Mouse (Mus musculus): ENCODE measurements around the gene Cd300ld3. TPM values are rescaled to one million over a fixed set of nuclear protein-coding genes. Genes with fewer than 3 reads are reported as not detected.
A peak's percentile ranks its signal among the peaks of the same experiment; 100 is the strongest.

The Cd300ld3 gene
- not detected in 2 replicates for polyA plus RNA-seq (2014; fragmentation: Nextera tagmentation; extraction: Ambion mirVana)

- Histone ChIP-seq H3K9me3 (ENCODE audit: control insufficient read depth, low read length) (no peaks in the 10 kb centered on the region), H3K27ac (ENCODE audit: low read depth, low read length) (no peak within 1 kb of the TSS), H3K4me2 (replicated peaks; ENCODE audit: low read depth, low read length) (no peak within 1 kb of the TSS), H3K9ac (ENCODE audit: low read depth, low read length) (no peak within 1 kb of the TSS), H3K27me3 (ENCODE audit: control insufficient read depth, insufficient read depth, low read length) (no peaks in the 10 kb centered on the region), H3K36me3 (ENCODE audit: control insufficient read depth, insufficient read depth, low read length) (no peaks in the 10 kb centered on the region), H3K4me1 (ENCODE audit: control insufficient read depth, insufficient read depth, low read length) (no peaks in the 10 kb centered on the region), H3K4me3 (ENCODE audit: low read length) (no peak within 1 kb of the TSS)
- 78% methylated on average over 2 of the region's 2 CpGs for WGBS
- ATAC-seq (ENCODE audit: low FRiP score, low TSS enrichment): no peak
Measured at GRCm38 (mm10) chr11:115048259-115048658, at the start of gene Cd300ld3. TSS of gene Cd300ld3 (minus strand) at chr11:115048409.

- H3K4me1 ChIP-seq (ENCODE audit: control insufficient read depth, insufficient read depth, low read length): no peaks in the 10 kb centered on the region
- peak overlapping the region; percentile 11; the same call in 1 of the 2 replicates for H3K4me2 ChIP-seq (replicated peaks; ENCODE audit: low read depth, low read length)
- peaks cover 22% of the 10 kb centered on the region for H3K27me3 ChIP-seq (ENCODE audit: control insufficient read depth, insufficient read depth, low read length)
- H3K9ac ChIP-seq (ENCODE audit: low read depth, low read length): no peak overlapping the region
- no peak for ATAC-seq (ENCODE audit: low FRiP score, low TSS enrichment)
- 29% methylated on average over 4 of the region's 4 CpGs for WGBS
- no peak overlapping the region for H3K4me3 ChIP-seq (ENCODE audit: low read length)
- H3K9me3 ChIP-seq (ENCODE audit: control insufficient read depth, low read length): peaks cover 6% of the 10 kb centered on the region; the same call in 1 of the 2 replicates
- no peaks in the 10 kb centered on the region for H3K36me3 ChIP-seq (ENCODE audit: control insufficient read depth, insufficient read depth, low read length)
- H3K27ac ChIP-seq (ENCODE audit: low read depth, low read length): no peak overlapping the region
Measured at GRCm38 (mm10) chr11:115092140-115092539, 43.9 kb upstream of the Cd300ld3 start.

- H3K4me2 ChIP-seq (replicated peaks; ENCODE audit: low read depth, low read length): peak within 1 kb of the TSS; percentile 11; the same call in 1 of the 2 replicates
- peaks cover 6% of the 10 kb centered on the region; the same call in 1 of the 2 replicates for H3K9me3 ChIP-seq (ENCODE audit: control insufficient read depth, low read length)
- no peaks in the 10 kb centered on the region for H3K4me1 ChIP-seq (ENCODE audit: control insufficient read depth, insufficient read depth, low read length)
- peak; percentile 81 for ATAC-seq (ENCODE audit: low FRiP score, low TSS enrichment)
- H3K9ac ChIP-seq (ENCODE audit: low read depth, low read length): no peak within 1 kb of the TSS
- H3K4me3 ChIP-seq (ENCODE audit: low read length): peak within 1 kb of the TSS; percentile 9; the same call in 1 of the 2 replicates
- peaks cover 22% of the 10 kb centered on the region for H3K27me3 ChIP-seq (ENCODE audit: control insufficient read depth, insufficient read depth, low read length)
- 3% methylated on average over 36 of the region's 36 CpGs for WGBS
- no peak within 1 kb of the TSS for H3K27ac ChIP-seq (ENCODE audit: low read depth, low read length)
- H3K36me3 ChIP-seq (ENCODE audit: control insufficient read depth, insufficient read depth, low read length): no peaks in the 10 kb centered on the region
Measured at GRCm38 (mm10) chr11:115091362-115091901, 43.2 kb upstream of the Cd300ld3 start, which contains the start of gene Rab37. TSS of gene Rab37 (plus strand) at chr11:115091431.

- no peak overlapping the region for H3K27ac ChIP-seq (ENCODE audit: low read depth, low read length)
- H3K4me2 ChIP-seq (replicated peaks; ENCODE audit: low read depth, low read length): no peak overlapping the region
- 63% methylated on average over 6 of the region's 6 CpGs for WGBS
- peaks cover 24% of the 10 kb centered on the region for H3K27me3 ChIP-seq (ENCODE audit: control insufficient read depth, insufficient read depth, low read length)
- H3K9ac ChIP-seq (ENCODE audit: low read depth, low read length): no peak overlapping the region
- H3K9me3 ChIP-seq (ENCODE audit: control insufficient read depth, low read length): peaks cover 6% of the 10 kb centered on the region; the same call in 1 of the 2 replicates
- H3K4me3 ChIP-seq (ENCODE audit: low read length): no peak overlapping the region
- H3K36me3 ChIP-seq (ENCODE audit: control insufficient read depth, insufficient read depth, low read length): no peaks in the 10 kb centered on the region
- ATAC-seq (ENCODE audit: low FRiP score, low TSS enrichment): no peak
- H3K4me1 ChIP-seq (ENCODE audit: control insufficient read depth, insufficient read depth, low read length): no peaks in the 10 kb centered on the region
Measured at GRCm38 (mm10) chr11:115089853-115090252, 41.6 kb upstream of the Cd300ld3 start.

GRCm38 (mm10) chr11:115086213-115086612 is 38.0 kb upstream of the Cd300ld3 start:
- no peak overlapping the region for H3K9ac ChIP-seq (ENCODE audit: low read depth, low read length)
- WGBS: 49% methylated on average over 7 of the region's 7 CpGs
- H3K27ac ChIP-seq (ENCODE audit: low read depth, low read length): no peak overlapping the region
- no peaks in the 10 kb centered on the region for H3K4me1 ChIP-seq (ENCODE audit: control insufficient read depth, insufficient read depth, low read length)
- H3K4me2 ChIP-seq (replicated peaks; ENCODE audit: low read depth, low read length): no peak overlapping the region
- no peak for ATAC-seq (ENCODE audit: low FRiP score, low TSS enrichment)
- H3K4me3 ChIP-seq (ENCODE audit: low read length): no peak overlapping the region
- peaks cover 18% of the 10 kb centered on the region for H3K27me3 ChIP-seq (ENCODE audit: control insufficient read depth, insufficient read depth, low read length)
- H3K9me3 ChIP-seq (ENCODE audit: control insufficient read depth, low read length): 0 out of 2 replicates have a peak, but pooled peaks cover 2% of the 10 kb centered on the region
- no peaks in the 10 kb centered on the region for H3K36me3 ChIP-seq (ENCODE audit: control insufficient read depth, insufficient read depth, low read length)

GRCm38 (mm10) chr11:115085064-115085463 is 36.9 kb upstream of the Cd300ld3 start:
- 71% methylated on average over 8 of the region's 8 CpGs for WGBS

GRCm38 (mm10) chr11:115084595-115084994 is 36.4 kb upstream of the Cd300ld3 start:
- Histone ChIP-seq H3K9me3 (ENCODE audit: control insufficient read depth, low read length) (no peaks in the 10 kb centered on the region), H3K36me3 (ENCODE audit: control insufficient read depth, insufficient read depth, low read length) (no peaks in the 10 kb centered on the region), H3K27me3 (ENCODE audit: control insufficient read depth, insufficient read depth, low read length) (peaks cover 8% of the 10 kb centered on the region), H3K4me1 (ENCODE audit: control insufficient read depth, insufficient read depth, low read length) (no peaks in the 10 kb centered on the region), H3K4me2 (replicated peaks; ENCODE audit: low read depth, low read length) (no peak overlapping the region), H3K9ac (ENCODE audit: low read depth, low read length) (no peak overlapping the region), H3K27ac (ENCODE audit: low read depth, low read length) (no peak overlapping the region), H3K4me3 (ENCODE audit: low read length) (no peak overlapping the region)
- no peak for ATAC-seq (ENCODE audit: low FRiP score, low TSS enrichment)
- 51% methylated on average over 12 of the region's 12 CpGs for WGBS

More at GRCm38 (mm10) chr11:115085064-115085463, 36.9 kb upstream of the Cd300ld3 start:
- Histone ChIP-seq H3K9me3 (ENCODE audit: control insufficient read depth, low read length) (0 out of 2 replicates have a peak, but pooled peaks cover 2% of the 10 kb centered on the region), H3K4me1 (ENCODE audit: control insufficient read depth, insufficient read depth, low read length) (no peaks in the 10 kb centered on the region), H3K36me3 (ENCODE audit: control insufficient read depth, insufficient read depth, low read length) (no peaks in the 10 kb centered on the region), H3K4me3 (ENCODE audit: low read length) (no peak overlapping the region), H3K4me2 (replicated peaks; ENCODE audit: low read depth, low read length) (no peak overlapping the region), H3K27me3 (ENCODE audit: control insufficient read depth, insufficient read depth, low read length) (peaks cover 8% of the 10 kb centered on the region), H3K27ac (ENCODE audit: low read depth, low read length) (no peak overlapping the region), H3K9ac (ENCODE audit: low read depth, low read length) (no peak overlapping the region)
- ATAC-seq (ENCODE audit: low FRiP score, low TSS enrichment): no peak

GRCm38 (mm10) chr11:115083376-115084139 is 35.3 kb upstream of the Cd300ld3 start:
- Histone ChIP-seq H3K9ac (ENCODE audit: low read depth, low read length) (no peak overlapping the region), H3K4me1 (ENCODE audit: control insufficient read depth, insufficient read depth, low read length) (no peaks in the 10 kb centered on the region), H3K9me3 (ENCODE audit: control insufficient read depth, low read length) (no peaks in the 10 kb centered on the region), H3K4me3 (ENCODE audit: low read length) (no peak overlapping the region), H3K27me3 (ENCODE audit: control insufficient read depth, insufficient read depth, low read length) (peaks cover 6% of the 10 kb centered on the region), H3K4me2 (replicated peaks; ENCODE audit: low read depth, low read length) (no peak overlapping the region), H3K36me3 (ENCODE audit: control insufficient read depth, insufficient read depth, low read length) (no peaks in the 10 kb centered on the region), H3K27ac (ENCODE audit: low read depth, low read length) (no peak overlapping the region)
- ATAC-seq (ENCODE audit: low FRiP score, low TSS enrichment): peak; percentile 60; the same call in 1 of the 2 replicates
- WGBS: 46% methylated on average over 18 of the region's 18 CpGs

GRCm38 (mm10) chr11:115082196-115082595 is 34.0 kb upstream of the Cd300ld3 start:
- no peak overlapping the region for H3K27ac ChIP-seq (ENCODE audit: low read depth, low read length)
- H3K4me3 ChIP-seq (ENCODE audit: low read length): no peak overlapping the region
- H3K9ac ChIP-seq (ENCODE audit: low read depth, low read length): no peak overlapping the region
- no peak overlapping the region for H3K4me2 ChIP-seq (replicated peaks; ENCODE audit: low read depth, low read length)
- ATAC-seq (ENCODE audit: low FRiP score, low TSS enrichment): peak; percentile 58; the same call in 1 of the 2 replicates
- H3K36me3 ChIP-seq (ENCODE audit: control insufficient read depth, insufficient read depth, low read length): no peaks in the 10 kb centered on the region
- peaks cover 6% of the 10 kb centered on the region for H3K27me3 ChIP-seq (ENCODE audit: control insufficient read depth, insufficient read depth, low read length)
- no peaks in the 10 kb centered on the region for H3K9me3 ChIP-seq (ENCODE audit: control insufficient read depth, low read length)
- H3K4me1 ChIP-seq (ENCODE audit: control insufficient read depth, insufficient read depth, low read length): no peaks in the 10 kb centered on the region
- WGBS: 38% methylated on average over 6 of the region's 6 CpGs

All from kidney, embryonic 14.5 days (tissue).